Mouse (Mus musculus) brown adipose tissue, adult 24 weeks (tissue): Measurements from ENCODE around the gene Usp5. TPM values are rescaled to one million over a fixed set of nuclear protein-coding genes. Genes with fewer than 3 reads are reported as not detected.
A peak's percentile ranks its signal among the peaks of the same experiment; 100 is the strongest.

ENCODE experiments used
- H3K27ac ChIP-seq: fragments of 200-500 bp; replicated peaks from 2 replicates; pipeline ENCODE4 v1.5.1; 2012; ENCODE audit warnings: low read depth, mild to moderate bottlenecking, low read length
- H3K4me1 ChIP-seq: fragments of 200-500 bp; 2 replicates; pipeline ENCODE4 v1.6.1; 2012; ENCODE audit warnings: low read length, mixed read lengths; ENCODE audit not compliant: control insufficient read depth, insufficient read depth, insufficient read length
- H3K4me3 ChIP-seq: fragments of 200-500 bp; 2 replicates; pipeline ENCODE4 v1.5.1; 2012; ENCODE audit warnings: low read depth, mild to moderate bottlenecking, low read length, moderate library complexity; ENCODE audit not compliant: insufficient read depth
- polyA plus RNA-seq: library from polyadenylated mRNA; stranded (reverse); fragments of >200 nt; gene quantifications from 2 replicates; pipeline ENCODE4 v1.2.4, GENCODE M21; 2012; ENCODE audit not compliant: missing spikeins, insufficient read depth, insufficient read length

Usp5 gene
- 35.8 and 39.4 TPM in 2 replicates for polyA plus RNA-seq

DNA sequence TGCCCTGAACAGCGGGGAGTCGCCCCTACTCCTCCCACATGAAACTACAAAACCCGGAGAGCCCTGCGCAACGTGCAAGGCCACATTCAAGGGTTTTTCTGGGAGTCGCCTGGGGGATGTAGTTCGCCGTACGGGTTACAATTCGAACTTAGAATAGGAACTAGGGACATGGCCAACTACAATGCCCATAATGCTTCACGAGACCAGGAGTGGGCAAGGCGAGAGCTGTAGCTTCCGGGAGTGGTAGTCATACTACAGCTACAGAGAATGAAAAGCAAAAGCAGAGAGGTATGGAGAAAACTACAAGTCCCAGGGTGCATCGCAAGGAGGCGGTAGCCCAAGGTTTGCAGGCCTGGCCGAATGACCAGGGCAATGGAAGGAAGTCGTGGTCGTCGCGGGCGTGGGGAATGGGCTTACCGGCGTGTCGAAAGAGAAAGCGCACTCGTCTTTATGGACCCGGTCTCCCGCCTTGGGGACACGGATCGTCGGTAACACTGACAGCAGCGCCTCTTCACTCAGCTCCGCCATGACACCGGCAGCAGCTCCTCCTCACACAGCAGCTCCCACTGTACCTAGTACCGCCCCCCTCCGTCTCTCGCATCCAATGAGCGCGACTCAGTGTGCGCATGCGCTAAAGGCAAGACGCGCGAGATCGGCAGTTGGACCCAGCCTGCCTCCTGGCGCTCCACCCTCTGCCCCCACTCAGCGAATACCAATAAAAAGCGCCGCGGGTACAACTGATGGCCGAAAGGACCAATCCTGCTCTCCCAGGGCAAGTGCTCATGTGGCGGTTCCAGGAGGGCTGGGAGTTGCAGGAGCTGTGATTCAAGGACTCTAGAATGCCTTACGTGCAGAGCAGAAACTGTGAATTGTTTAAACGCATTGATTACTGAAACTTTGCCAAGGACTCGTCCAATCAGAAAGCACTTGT lies at the start of gene Usp5, which contains the start of gene Cdca3:
Gene Usp5 (minus strand): TSS at position 617 of the 931 bp plus-strand sequence.
Gene Cdca3 (plus strand): TSS at position 680 of the 931 bp plus-strand sequence.
- H3K27ac ChIP-seq, result peak within 1 kb of the TSS; percentile 88
- H3K4me1 ChIP-seq, result 0 out of 2 replicates have a peak, but pooled peaks cover 6% of the 10 kb centered on the region
- peak within 1 kb of the TSS; percentile 77 for H3K4me3 ChIP-seq

DNA sequence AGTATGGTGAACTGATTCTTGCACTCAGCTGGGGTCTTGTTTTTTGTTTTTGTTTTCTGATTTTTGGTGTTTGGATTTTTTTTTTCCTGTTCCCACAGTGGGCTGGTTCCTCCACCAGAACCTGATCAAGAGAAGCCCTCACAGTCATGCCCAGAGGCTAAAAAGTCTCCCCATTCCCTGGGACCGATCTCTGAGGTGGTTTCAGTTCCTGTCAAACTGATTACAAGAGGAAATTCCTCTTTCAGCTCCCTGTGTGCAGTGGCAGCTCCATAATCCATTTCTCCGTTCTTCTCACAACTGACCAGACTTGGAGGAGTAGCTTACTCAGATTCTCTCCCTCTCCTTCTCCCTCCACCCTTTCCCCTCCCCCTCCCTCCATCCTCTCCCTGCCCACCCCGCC lies 45.1 kb upstream of the Usp5 start:
- Histone ChIP-seq H3K27ac (no peak overlapping the region), H3K4me3 (no peak overlapping the region), H3K4me1 (no peaks in the 10 kb centered on the region)

DNA sequence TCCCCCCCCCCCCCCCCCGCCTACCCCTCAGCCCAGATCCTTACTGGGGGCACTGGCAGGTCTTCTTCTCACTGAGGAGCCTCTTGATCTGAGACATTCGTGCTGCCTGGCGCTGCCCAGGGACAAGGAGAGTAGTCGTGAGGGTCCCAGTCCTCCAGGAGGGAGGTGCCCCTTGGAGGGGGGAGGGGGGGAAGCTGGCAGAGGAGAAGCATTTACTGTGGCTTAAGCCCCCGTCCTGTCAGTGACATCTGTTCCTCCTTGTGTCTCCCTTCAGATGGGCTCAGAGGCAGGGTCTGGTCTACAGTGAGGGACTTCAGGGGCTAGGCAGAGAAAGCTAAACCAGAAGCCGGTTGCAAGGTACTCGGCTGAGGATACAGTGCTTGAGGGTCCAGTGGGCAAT lies 37.3 kb upstream of the Usp5 start:
- H3K4me1 ChIP-seq, result no peaks in the 10 kb centered on the region
- H3K4me3 ChIP-seq, result no peak overlapping the region
- no peak overlapping the region for H3K27ac ChIP-seq

DNA sequence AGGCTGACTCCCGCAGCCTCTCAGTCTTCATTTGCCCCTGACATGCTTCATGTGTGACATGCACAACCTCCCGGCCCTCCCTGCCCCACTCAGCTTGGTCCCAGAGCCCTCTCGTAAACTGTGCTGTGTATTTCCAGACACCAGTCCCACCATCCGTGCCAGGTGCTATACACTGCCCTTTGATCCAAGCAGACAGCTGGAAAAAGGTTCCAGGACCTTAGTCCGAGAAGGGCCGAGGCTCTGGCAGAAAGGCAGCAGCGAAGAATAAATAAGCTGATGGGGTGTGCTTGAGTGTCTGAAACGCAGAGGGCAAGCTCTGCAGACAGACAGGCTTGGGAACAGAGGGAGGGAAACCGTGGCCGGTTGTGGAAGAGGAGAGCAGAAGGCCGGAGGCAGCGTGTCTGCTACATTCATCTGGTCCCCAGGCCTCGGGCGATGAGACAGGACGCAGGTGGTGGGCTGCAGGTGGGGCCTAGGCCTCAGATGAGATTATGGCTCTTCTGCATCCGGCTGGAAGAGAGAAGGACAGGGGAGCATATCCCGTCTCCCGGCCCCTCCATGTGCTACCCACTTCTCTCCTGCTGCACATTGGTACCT lies 36.6 kb upstream of the Usp5 start:
- Histone ChIP-seq H3K27ac (no peak overlapping the region), H3K4me1 (no peaks in the 10 kb centered on the region), H3K4me3 (no peak overlapping the region)

DNA sequence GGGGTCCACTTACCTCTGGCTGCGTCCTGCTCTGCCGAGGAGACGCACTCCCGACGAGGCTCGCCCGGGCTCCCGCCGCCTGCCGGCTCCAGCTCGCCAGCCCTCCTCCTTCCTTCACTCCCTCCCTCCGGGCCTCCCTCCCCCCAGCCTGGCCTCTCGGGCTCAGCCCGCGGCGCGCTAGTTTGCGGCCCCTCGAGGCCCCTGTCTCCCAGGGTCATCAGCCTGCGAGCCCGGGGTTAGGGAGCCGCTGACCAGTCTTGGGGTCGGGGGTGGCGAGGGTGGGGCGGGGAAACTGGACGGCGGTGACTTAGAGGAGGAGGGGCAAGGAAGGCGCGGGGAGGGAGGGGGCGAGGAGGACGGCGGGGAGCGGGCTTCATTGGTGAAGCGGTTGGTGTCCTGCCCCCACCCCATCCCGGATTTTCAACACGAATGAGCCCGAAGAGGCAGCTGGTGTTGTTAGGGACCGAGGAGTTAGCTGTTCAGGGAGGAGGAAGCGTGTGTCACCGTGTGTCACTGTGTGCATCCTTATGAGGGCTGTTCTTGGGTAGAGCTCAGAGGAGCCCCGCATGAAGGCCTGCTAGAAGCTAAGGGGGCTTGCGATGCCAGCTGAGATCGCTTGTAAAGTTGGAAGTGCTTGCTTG lies 34.5 kb upstream of the Usp5 start, which contains the start of gene Gpr162:
Gene Gpr162 (minus strand): TSS at position 326 of the 641 bp plus-strand sequence.
- Histone ChIP-seq H3K27ac (no peak within 1 kb of the TSS), H3K4me3 (peak within 1 kb of the TSS; percentile 37; the same call in 1 of the 2 replicates), H3K4me1 (no peaks in the 10 kb centered on the region)

DNA sequence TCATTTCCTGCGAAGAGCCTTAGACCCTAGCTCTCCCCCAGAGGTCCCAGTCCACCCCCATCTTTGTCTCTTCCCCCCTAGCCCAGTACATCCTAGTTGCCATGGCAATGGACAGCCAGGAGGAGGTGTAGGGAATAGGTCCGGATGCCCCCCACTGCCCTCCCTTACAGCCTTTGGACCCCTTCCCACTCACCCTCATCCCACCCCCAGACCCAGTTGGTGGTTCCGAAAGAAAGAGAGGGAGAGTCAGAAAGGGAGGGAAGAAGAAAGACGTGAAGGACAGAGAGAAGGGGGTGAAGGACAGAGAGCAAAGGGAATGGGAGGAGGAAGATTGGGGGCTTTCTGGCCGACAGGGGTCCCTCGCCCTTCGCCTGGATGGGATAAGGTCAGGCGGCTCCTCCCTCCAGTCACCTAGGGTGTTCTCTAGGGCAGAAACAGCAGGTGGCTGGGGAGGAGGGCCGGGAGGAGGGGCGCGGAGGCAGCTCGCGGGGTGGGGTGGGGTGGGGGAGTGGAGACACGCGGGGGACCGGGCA lies 33.9 kb upstream of the Usp5 start:
- no peak overlapping the region for H3K27ac ChIP-seq
- no peaks in the 10 kb centered on the region for H3K4me1 ChIP-seq
- 0 out of 2 replicates have a peak overlapping the region, but pooled peaks have one; percentile 18 for H3K4me3 ChIP-seq

DNA sequence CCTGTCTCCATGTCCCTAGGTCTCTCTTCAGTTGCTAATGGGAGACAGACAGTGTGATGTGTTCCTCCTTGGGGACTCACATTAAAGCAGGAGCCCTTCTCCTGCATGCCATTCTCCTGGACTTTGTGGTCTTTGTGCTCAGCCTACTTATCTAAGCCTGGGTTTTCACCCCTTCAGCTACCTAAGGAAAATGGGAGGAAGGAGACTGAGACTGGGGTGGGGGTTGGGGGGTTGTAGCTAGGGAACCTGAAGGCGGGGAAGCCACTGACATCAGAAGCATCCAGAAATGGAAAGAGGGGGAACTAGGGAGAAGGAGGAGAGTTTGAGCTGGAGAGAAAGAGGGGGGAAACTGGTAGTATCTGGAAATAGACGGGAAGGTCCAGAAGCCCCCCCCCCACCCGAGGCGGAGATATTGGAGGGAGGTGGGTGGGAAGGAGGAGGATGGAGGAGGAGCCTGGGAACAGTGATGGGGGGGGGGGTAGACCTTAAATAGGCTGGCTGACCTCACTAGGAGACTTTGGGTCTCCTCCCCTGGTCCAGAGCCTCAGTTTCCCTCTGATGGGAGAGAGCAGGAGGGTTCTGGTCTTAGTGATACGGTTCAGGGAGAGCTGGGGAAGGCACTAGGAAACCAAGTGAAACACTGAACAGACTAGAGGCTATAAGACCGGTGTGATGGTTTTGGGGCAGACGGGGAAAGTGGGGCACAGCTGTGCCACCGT lies 33.3 kb upstream of the Usp5 start:
- Histone ChIP-seq H3K4me3 (no peak overlapping the region), H3K27ac (no peak overlapping the region)

DNA sequence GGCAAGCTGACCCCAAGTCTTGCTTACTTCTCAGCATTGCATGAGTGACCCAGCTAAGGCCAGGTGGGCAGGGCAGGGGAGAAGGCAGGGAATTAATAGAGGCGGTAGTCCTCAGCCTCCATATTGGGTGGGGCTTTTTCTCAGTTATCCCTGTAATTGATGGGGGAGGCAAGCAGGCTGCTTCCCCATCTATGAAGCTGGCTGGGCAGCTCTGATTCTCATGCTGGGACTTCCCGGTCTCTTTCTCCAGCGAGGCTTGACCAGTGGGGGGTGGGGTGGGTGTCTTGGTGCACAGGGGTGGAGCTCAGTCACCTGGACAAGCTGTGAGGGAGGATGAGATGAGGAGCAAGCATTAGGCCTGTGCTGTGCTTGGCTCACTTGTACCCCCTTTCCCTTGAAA lies 32.5 kb upstream of the Usp5 start:
- no peak overlapping the region for H3K4me3 ChIP-seq
- H3K27ac ChIP-seq, result no peak overlapping the region
- H3K4me1 ChIP-seq, result no peaks in the 10 kb centered on the region

More for the DNA sequence above, 33.3 kb upstream of the Usp5 start:
- no peaks in the 10 kb centered on the region for H3K4me1 ChIP-seq

DNA sequence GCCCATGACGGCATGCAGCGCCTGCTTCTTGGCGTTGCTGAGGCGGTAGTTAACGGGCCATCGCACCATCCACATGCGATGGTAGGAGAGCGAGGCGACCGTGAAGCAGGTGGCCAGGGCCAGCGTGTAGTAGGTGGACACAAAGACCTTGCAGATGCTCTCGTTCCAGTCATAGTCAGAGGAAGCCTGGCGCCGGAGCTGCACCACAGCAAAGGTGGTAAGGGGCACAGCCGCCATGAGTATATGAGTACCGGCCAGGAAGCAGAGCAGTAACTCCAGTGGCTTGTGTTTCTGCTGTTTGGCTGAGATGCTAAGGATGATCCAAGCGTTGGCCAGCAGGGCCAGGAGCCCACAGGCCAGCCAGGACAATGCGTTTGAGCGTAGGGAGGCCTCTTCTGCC lies 32.0 kb upstream of the Usp5 start:
- Histone ChIP-seq H3K4me3 (no peak overlapping the region), H3K4me1 (no peaks in the 10 kb centered on the region), H3K27ac (no peak overlapping the region)

DNA sequence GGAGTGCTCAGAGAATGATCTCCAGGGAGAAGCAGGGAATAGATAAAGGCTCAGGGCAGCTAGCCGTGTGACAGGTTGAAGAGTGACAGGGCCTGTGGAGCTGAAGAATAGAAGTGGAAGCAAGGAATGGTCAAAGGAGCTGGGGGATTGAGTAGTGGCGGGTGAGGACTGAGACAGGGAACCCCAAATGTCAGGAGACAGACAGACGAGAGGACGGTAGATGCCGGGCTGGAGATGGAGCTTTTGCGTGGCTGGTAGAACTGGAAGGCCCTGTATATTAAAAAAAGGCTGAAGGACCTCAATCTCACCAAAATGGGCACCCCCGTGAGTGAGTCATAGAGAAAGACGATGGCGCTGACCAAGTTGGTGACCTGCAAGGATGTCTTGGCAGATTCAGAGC lies 31.2 kb upstream of the Usp5 start:
- Histone ChIP-seq H3K4me1 (no peaks in the 10 kb centered on the region), H3K27ac (no peak overlapping the region), H3K4me3 (no peak overlapping the region)

DNA sequence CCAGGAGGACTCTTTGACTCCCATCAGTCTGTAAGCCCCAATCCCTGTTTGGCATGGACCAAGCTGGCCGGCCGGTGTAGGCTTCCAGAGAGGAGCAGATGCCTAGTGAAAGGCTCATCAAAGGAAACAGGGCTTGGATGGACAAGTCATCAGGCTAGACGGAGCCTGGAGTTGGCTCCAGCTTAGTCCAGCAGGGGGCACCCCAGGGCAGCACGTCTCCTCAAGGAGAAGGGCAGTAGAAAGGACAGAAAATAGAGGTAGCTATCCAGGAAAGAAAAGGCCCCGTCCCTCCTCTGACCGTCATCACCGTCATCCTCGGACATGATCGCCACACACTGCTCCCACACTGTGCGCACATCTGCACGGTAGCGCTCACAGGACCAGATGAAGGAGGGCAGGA lies 30.4 kb upstream of the Usp5 start:
- H3K27ac ChIP-seq, result no peak overlapping the region
- no peaks in the 10 kb centered on the region for H3K4me1 ChIP-seq
- no peak overlapping the region for H3K4me3 ChIP-seq

DNA sequence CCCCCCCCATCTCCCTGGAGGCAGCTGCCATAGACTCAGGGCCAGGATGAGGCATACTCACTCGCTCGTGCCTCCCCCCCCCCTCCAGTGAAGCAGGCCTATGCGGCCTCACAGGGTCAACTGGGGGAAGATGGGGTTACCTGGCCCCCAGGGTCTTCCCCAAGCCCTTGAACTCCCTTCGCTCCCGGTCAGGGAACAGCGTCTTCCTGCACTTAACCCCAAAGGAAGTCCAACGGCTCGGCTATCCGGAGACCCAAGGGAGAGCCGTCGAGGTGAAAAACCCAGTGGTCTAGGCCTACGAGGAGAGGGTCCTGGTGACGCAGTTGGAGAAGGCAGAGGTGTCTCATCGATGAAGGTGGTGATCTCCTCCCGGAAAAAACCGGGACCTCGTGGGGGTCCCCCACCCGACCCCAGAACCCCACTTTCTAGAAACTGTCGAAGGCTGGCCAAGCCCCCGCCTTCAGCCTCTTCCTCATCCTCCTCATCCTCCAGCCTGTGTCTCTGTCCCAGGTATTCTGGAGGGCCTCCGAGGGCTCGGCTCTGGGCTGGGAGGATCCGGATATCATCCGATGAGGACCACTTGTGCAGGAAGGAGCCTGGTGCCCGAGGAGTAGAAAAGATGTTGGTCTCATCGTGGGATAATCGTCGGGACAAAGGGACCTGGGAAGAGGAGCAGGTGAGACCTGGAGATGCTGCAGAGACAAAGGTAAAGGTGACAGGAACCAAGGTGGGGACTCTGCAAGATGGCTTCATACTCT lies 29.5 kb upstream of the Usp5 start:
- H3K4me1 ChIP-seq, result no peaks in the 10 kb centered on the region
- H3K4me3 ChIP-seq, result no peak overlapping the region
- no peak overlapping the region for H3K27ac ChIP-seq

DNA sequence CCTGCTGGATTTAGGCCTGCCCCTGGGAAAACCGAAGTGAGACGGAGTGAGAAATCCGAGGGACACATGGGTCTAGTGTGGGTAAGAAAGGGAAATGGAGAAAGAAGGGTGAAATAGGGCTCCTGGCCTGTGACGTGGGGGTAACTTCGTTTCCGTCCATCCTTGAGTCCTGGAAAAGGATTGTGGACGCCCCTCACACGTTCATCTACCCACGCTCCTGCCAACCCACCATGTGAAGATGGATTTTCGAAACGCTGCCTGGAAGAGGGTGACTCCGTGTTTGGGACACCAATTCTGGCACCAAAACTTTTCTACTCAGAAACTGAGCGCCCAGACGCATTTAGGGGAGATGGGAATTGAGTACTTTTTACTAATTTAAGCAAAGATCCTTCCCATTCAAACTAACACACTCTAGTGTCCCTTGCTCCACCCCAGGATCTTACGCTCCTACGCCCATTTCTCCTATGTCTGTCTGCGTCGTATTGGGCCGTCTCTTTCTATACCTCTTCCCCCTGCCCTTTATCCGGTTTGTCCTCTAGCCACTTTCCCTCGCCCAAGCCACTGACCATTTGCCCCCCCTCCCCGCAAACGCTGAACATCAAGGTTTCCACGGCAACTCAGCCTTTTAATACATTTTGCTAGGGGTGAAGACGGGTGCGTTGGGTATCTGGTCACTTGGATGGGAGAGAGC lies 28.7 kb upstream of the Usp5 start:
- Histone ChIP-seq H3K4me3 (peak overlapping the region; percentile 66), H3K27ac (peak overlapping the region; percentile 20; the same call in 1 of the 2 replicates), H3K4me1 (no peaks in the 10 kb centered on the region)
